Mouse (Mus musculus) erythroblast, embryonic 14.5 days (primary cell): ENCODE results near the gene Pcca.

ENCODE experiments used
- GATA1 ChIP-seq: IDR thresholded peaks from 2 replicates; pipeline ENCODE4 v1.6.1; 2012; ENCODE audit warnings: low read length, inconsistent platforms, mixed read lengths
- TAL1 ChIP-seq: IDR thresholded peaks from 3 replicates; pipeline ENCODE4 v1.6.1; 2012; ENCODE audit warnings: low read length, inconsistent platforms, mixed read lengths

DNA sequence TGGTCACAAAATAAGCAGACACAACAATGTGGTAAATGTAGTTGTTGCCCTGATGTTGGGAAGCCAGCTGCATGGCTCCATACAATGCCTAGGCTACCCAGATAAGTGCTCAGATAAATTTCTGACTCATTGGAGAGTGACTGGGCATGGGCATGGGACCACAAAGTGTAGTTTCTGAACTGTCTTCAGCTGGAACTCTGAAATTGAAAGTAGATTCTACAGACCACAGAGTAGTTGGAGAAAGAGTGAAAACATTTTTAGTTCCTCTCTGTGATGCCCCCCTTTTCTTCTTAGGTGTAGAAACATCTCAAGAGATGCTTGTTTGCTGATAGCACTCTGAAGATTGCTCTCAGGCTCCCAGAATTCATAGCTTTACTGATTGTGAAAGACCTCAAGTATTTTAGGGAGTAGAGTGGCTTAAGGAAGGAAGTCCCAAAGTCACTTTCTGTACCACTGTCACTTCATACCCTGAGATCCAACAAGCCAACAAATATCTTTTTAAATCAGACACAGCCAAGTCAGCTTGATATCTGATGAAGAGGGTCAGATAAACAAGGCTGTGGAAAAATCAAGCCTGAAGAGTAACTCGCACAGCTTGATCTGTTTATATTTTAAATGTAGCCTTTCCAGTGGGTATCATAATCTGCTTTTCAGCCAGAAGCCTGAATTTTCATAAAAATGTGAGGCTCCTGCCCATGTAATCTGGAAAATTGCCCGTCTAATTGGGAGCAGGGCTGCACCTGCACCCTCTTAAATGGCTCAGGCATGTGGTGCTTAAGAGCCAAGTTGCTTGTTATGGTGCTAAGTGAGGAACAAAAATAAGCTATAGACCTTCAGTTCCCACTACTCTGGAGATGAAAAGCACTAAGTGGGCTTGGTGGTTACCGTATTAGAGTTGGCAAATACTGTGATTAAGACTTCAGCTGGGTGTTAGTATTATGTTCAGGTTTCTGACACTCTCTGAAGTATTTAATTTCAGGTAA is 214.0 kb downstream of the Pcca start:
- no peak for TF ChIP-seq GATA1
- no peak for TF ChIP-seq TAL1
